Mouse (Mus musculus): Measurements from ENCODE around the gene Sdf4. TPM values are rescaled to one million over a fixed set of nuclear protein-coding genes. Genes with fewer than 3 reads are reported as not detected.

Sdf4 gene
- 130 and 136 TPM in 2 replicates for polyA plus RNA-seq (2014; fragmentation: Nextera tagmentation; extraction: Ambion mirVana)

- Histone ChIP-seq H3K9me3 (ENCODE audit: control insufficient read depth, low read length) (no peaks in the 10 kb centered on the region), H3K9ac (ENCODE audit: low read length) (peak within 1 kb of the TSS; percentile 90), H3K4me3 (ENCODE audit: low read depth, low read length) (peak within 1 kb of the TSS; percentile 90), H3K4me2 (peak within 1 kb of the TSS; percentile 95), H3K27ac (ENCODE audit: low read depth, low read length) (peak within 1 kb of the TSS; percentile 83), H3K4me1 (ENCODE audit: control insufficient read depth, insufficient read depth, low read length) (peaks cover 22% of the 10 kb centered on the region), H3K36me3 (ENCODE audit: control insufficient read depth, insufficient read depth, low read length) (peaks cover 2% of the 10 kb centered on the region), H3K27me3 (ENCODE audit: control insufficient read depth, insufficient read depth, low read length) (no peaks in the 10 kb centered on the region)
- ATAC-seq (ENCODE audit: low FRiP score) (peak; percentile 87), DNase-seq (ENCODE audit: low spot score, missing footprints) (peak; percentile 98)
- under 1% methylated on average over 94 of the region's 99 CpGs for WGBS
Measured at GRCm38 (mm10) chr4:155992241-155992905, at the start of gene Sdf4, which contains the start of gene B3galt6. Gene Sdf4, plus strand, starts transcription at chr4:155992872. Gene B3galt6, minus strand, starts transcription at chr4:155992649.

GRCm38 (mm10) chr4:155943049-155943452 lies 49.6 kb upstream of the Sdf4 start:
- Histone ChIP-seq H3K4me2 (peak overlapping the region; percentile 83), H3K27me3 (ENCODE audit: control insufficient read depth, insufficient read depth, low read length) (no peaks in the 10 kb centered on the region), H3K9ac (ENCODE audit: low read length) (peak overlapping the region; percentile 88), H3K27ac (ENCODE audit: low read depth, low read length) (peak overlapping the region; percentile 68), H3K4me1 (ENCODE audit: control insufficient read depth, insufficient read depth, low read length) (peaks cover 16% of the 10 kb centered on the region), H3K36me3 (ENCODE audit: control insufficient read depth, insufficient read depth, low read length) (no peaks in the 10 kb centered on the region), H3K9me3 (ENCODE audit: control insufficient read depth, low read length) (no peaks in the 10 kb centered on the region), H3K4me3 (ENCODE audit: low read depth, low read length) (peak overlapping the region; percentile 99)
- WGBS, result under 1% methylated on average over 17 of the region's 17 CpGs
- ATAC-seq (ENCODE audit: low FRiP score) (no peak), DNase-seq (ENCODE audit: low spot score, missing footprints) (no peak)

- peaks cover 16% of the 10 kb centered on the region for H3K4me1 ChIP-seq (ENCODE audit: control insufficient read depth, insufficient read depth, low read length)
Measured at GRCm38 (mm10) chr4:155943534-155944249, 49.0 kb upstream of the Sdf4 start, which contains the start of gene Ube2j2. Gene Ube2j2, plus strand, starts transcription at chr4:155943831.

GRCm38 (mm10) chr4:155944271-155944670 lies 48.4 kb upstream of the Sdf4 start:
- Histone ChIP-seq H3K9me3 (ENCODE audit: control insufficient read depth, low read length) (no peaks in the 10 kb centered on the region), H3K36me3 (ENCODE audit: control insufficient read depth, insufficient read depth, low read length) (peaks cover 3% of the 10 kb centered on the region; the same call in 1 of the 2 replicates), H3K27me3 (ENCODE audit: control insufficient read depth, insufficient read depth, low read length) (no peaks in the 10 kb centered on the region), H3K4me3 (ENCODE audit: low read depth, low read length) (peak overlapping the region; percentile 99), H3K9ac (ENCODE audit: low read length) (peak overlapping the region; percentile 88), H3K4me2 (peak overlapping the region; percentile 83), H3K4me1 (ENCODE audit: control insufficient read depth, insufficient read depth, low read length) (peaks cover 16% of the 10 kb centered on the region), H3K27ac (ENCODE audit: low read depth, low read length) (peak overlapping the region; percentile 48; the same call in 1 of the 2 replicates)
- DNase-seq (ENCODE audit: low spot score, missing footprints) (peak; percentile 90), ATAC-seq (ENCODE audit: low FRiP score) (peak; percentile 10; the same call in 1 of the 2 replicates)
- WGBS, result under 1% methylated on average over 17 of the region's 17 CpGs

More at GRCm38 (mm10) chr4:155943534-155944249, 49.0 kb upstream of the Sdf4 start, which contains the start of gene Ube2j2:
- DNase-seq (ENCODE audit: low spot score, missing footprints) (peak; percentile 100), ATAC-seq (ENCODE audit: low FRiP score) (peak; percentile 98)
- peak within 1 kb of the TSS; percentile 88 for H3K9ac ChIP-seq (ENCODE audit: low read length)
- H3K4me2 ChIP-seq, result peak within 1 kb of the TSS; percentile 83
- peak within 1 kb of the TSS; percentile 99 for H3K4me3 ChIP-seq (ENCODE audit: low read depth, low read length)
- H3K36me3 ChIP-seq (ENCODE audit: control insufficient read depth, insufficient read depth, low read length), result no peaks in the 10 kb centered on the region
- H3K9me3 ChIP-seq (ENCODE audit: control insufficient read depth, low read length), result no peaks in the 10 kb centered on the region
- H3K27ac ChIP-seq (ENCODE audit: low read depth, low read length), result peak within 1 kb of the TSS; percentile 68
- WGBS, result under 1% methylated on average over 84 of the region's 85 CpGs
- no peaks in the 10 kb centered on the region for H3K27me3 ChIP-seq (ENCODE audit: control insufficient read depth, insufficient read depth, low read length)

- no peaks in the 10 kb centered on the region for H3K27me3 ChIP-seq (ENCODE audit: control insufficient read depth, insufficient read depth, low read length)
- no peak overlapping the region for H3K4me3 ChIP-seq (ENCODE audit: low read depth, low read length)
- no peak for ATAC-seq (ENCODE audit: low FRiP score)
- no peak overlapping the region for H3K4me2 ChIP-seq
- peaks cover 8% of the 10 kb centered on the region; the same call in 1 of the 2 replicates for H3K36me3 ChIP-seq (ENCODE audit: control insufficient read depth, insufficient read depth, low read length)
- H3K9me3 ChIP-seq (ENCODE audit: control insufficient read depth, low read length), result no peaks in the 10 kb centered on the region
- peaks cover 16% of the 10 kb centered on the region for H3K4me1 ChIP-seq (ENCODE audit: control insufficient read depth, insufficient read depth, low read length)
- no peak for DNase-seq (ENCODE audit: low spot score, missing footprints)
- H3K9ac ChIP-seq (ENCODE audit: low read length), result no peak overlapping the region
- no peak overlapping the region for H3K27ac ChIP-seq (ENCODE audit: low read depth, low read length)
Measured at GRCm38 (mm10) chr4:155947094-155947493, 45.6 kb upstream of the Sdf4 start.

GRCm38 (mm10) chr4:155955491-155955890 lies 37.2 kb upstream of the Sdf4 start:
- H3K4me3 ChIP-seq (ENCODE audit: low read depth, low read length), result no peak overlapping the region
- peaks cover 16% of the 10 kb centered on the region; the same call in 1 of the 2 replicates for H3K36me3 ChIP-seq (ENCODE audit: control insufficient read depth, insufficient read depth, low read length)
- no peaks in the 10 kb centered on the region for H3K9me3 ChIP-seq (ENCODE audit: control insufficient read depth, low read length)
- DNase-seq (ENCODE audit: low spot score, missing footprints), result no peak
- H3K9ac ChIP-seq (ENCODE audit: low read length), result no peak overlapping the region
- no peaks in the 10 kb centered on the region for H3K27me3 ChIP-seq (ENCODE audit: control insufficient read depth, insufficient read depth, low read length)
- H3K4me2 ChIP-seq, result no peak overlapping the region
- WGBS, result 94% methylated on average over 6 of the region's 6 CpGs
- H3K4me1 ChIP-seq (ENCODE audit: control insufficient read depth, insufficient read depth, low read length), result no peaks in the 10 kb centered on the region
- H3K27ac ChIP-seq (ENCODE audit: low read depth, low read length), result no peak overlapping the region
- ATAC-seq (ENCODE audit: low FRiP score), result no peak

DNA sequence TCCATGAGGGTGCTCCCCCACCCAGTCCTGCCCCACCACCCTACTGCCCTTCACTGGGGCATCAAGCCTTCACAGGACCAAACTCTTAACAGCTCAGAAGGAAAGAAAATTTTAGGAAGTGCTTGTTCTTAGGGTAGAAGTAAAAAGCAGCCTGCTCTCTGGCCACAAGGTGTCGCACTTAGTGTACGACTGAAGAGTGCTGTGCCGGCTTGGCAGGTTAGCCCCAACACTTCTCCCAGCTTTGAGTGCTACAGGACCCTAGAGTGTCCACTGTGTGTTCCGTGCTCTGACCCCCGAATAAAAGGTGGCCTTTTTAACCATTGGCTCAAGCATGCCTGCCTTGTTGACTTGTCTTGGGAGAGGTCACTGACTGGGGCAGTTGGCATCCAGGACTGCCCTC lies 33.4 kb upstream of the Sdf4 start:
- no peak overlapping the region for H3K4me3 ChIP-seq (ENCODE audit: low read depth, low read length)
- DNase-seq (ENCODE audit: low spot score, missing footprints) (peak; percentile 97), ATAC-seq (ENCODE audit: low FRiP score) (peak; percentile 63)
- WGBS, result 12% methylated on average over 5 of the region's 5 CpGs
- no peak overlapping the region for H3K4me2 ChIP-seq
- H3K9me3 ChIP-seq (ENCODE audit: control insufficient read depth, low read length), result no peaks in the 10 kb centered on the region
- peaks cover 14% of the 10 kb centered on the region; the same call in 1 of the 2 replicates for H3K4me1 ChIP-seq (ENCODE audit: control insufficient read depth, insufficient read depth, low read length)
- no peak overlapping the region for H3K27ac ChIP-seq (ENCODE audit: low read depth, low read length)
- H3K9ac ChIP-seq (ENCODE audit: low read length), result no peak overlapping the region
- peaks cover 4% of the 10 kb centered on the region; the same call in 1 of the 2 replicates for H3K36me3 ChIP-seq (ENCODE audit: control insufficient read depth, insufficient read depth, low read length)
- H3K27me3 ChIP-seq (ENCODE audit: control insufficient read depth, insufficient read depth, low read length), result no peaks in the 10 kb centered on the region

- Histone ChIP-seq H3K9ac (ENCODE audit: low read length) (peak within 1 kb of the TSS; percentile 62), H3K9me3 (ENCODE audit: control insufficient read depth, low read length) (no peaks in the 10 kb centered on the region), H3K4me1 (ENCODE audit: control insufficient read depth, insufficient read depth, low read length) (peaks cover 14% of the 10 kb centered on the region; the same call in 1 of the 2 replicates), H3K36me3 (ENCODE audit: control insufficient read depth, insufficient read depth, low read length) (peaks cover 5% of the 10 kb centered on the region; the same call in 1 of the 2 replicates), H3K4me2 (peak within 1 kb of the TSS; percentile 83), H3K27me3 (ENCODE audit: control insufficient read depth, insufficient read depth, low read length) (no peaks in the 10 kb centered on the region), H3K4me3 (ENCODE audit: low read depth, low read length) (peak within 1 kb of the TSS; percentile 41), H3K27ac (ENCODE audit: low read depth, low read length) (no peak within 1 kb of the TSS)
- peak; percentile 74 for ATAC-seq (ENCODE audit: low FRiP score)
- DNase-seq (ENCODE audit: low spot score, missing footprints), result peak; percentile 93
- WGBS, result under 1% methylated on average over 42 of the region's 42 CpGs
Measured at GRCm38 (mm10) chr4:155962167-155962971, 30.3 kb upstream of the Sdf4 start, which contains the start of gene C1qtnf12. Gene C1qtnf12, plus strand, starts transcription at chr4:155962318.

All from midbrain, embryonic 11.5 days (tissue).